Mouse (Mus musculus): ENCODE data around the gene Olfr1442. TPM values are rescaled to one million over a fixed set of nuclear protein-coding genes. Genes with fewer than 3 reads are reported as not detected.

Olfr1442 gene
- polyA plus RNA-seq, 1 experiment: not detected

- no peak for TF ChIP-seq USF1 (IDR thresholded peaks at IDR 0.05; ENCODE audit: low read depth)
- TF ChIP-seq FOSL1 (IDR thresholded peaks at IDR 0.05; ENCODE audit: insufficient read depth, low read length, poor library complexity, severe bottlenecking): no peak
- no peak for TF ChIP-seq CTCF (IDR thresholded peaks at IDR 0.05; ENCODE audit: control insufficient read depth, insufficient read depth, insufficient read length)
- TF ChIP-seq MYOD1 (IDR thresholded peaks at IDR 0.05; ENCODE audit: control insufficient read depth, insufficient read length, low read depth): no peak
- H3K4me3 ChIP-seq (ENCODE audit: insufficient read depth, poor library complexity, severe bottlenecking): no peak overlapping the region
Observed at GRCm38 (mm10) chr19:12685231-12685630, 15.0 kb downstream of the Olfr1442 start.

GRCm38 (mm10) chr19:12695590-12695989 lies 25.4 kb downstream of the Olfr1442 start, which contains the start of gene Keg1:
TSS of gene Keg1 (plus strand) at chr19:12695786.
- no peaks in the 10 kb centered on the region for H3K36me3 ChIP-seq (ENCODE audit: control insufficient read depth, insufficient read depth)
- H3K27me3 ChIP-seq (ENCODE audit: control insufficient read depth, insufficient read depth, insufficient read length): no peaks in the 10 kb centered on the region
- H3K79me3 ChIP-seq (ENCODE audit: low read depth): no peaks in the 10 kb centered on the region
- H3K79me2 ChIP-seq (ENCODE audit: control insufficient read depth, insufficient read depth): no peaks in the 10 kb centered on the region
- TF ChIP-seq CEBPB (IDR thresholded peaks at IDR 0.05; ENCODE audit: low read depth) (no peak), MYOG (IDR thresholded peaks at IDR 0.05; ENCODE audit: control insufficient read depth, extremely low read depth, insufficient read length) (no peak), MYOD1 (IDR thresholded peaks at IDR 0.05; ENCODE audit: control insufficient read depth, insufficient read length, low read depth) (no peak)
- H3ac ChIP-seq (ENCODE audit: control insufficient read depth, insufficient read length, low read depth): no peak within 1 kb of the TSS
- H3K4me3 ChIP-seq (ENCODE audit: insufficient read depth, poor library complexity, severe bottlenecking): no peak within 1 kb of the TSS

More at GRCm38 (mm10) chr19:12685231-12685630, 15.0 kb downstream of the Olfr1442 start:
- Histone ChIP-seq H3K27me3 (ENCODE audit: control insufficient read depth, insufficient read depth, insufficient read length) (no peaks in the 10 kb centered on the region), H3K79me2 (ENCODE audit: control insufficient read depth, insufficient read depth) (no peaks in the 10 kb centered on the region), H3K36me3 (ENCODE audit: control insufficient read depth, insufficient read depth) (no peaks in the 10 kb centered on the region), H3ac (ENCODE audit: control insufficient read depth, insufficient read length, low read depth) (no peak overlapping the region), H3K79me3 (ENCODE audit: low read depth) (no peaks in the 10 kb centered on the region)

- Histone ChIP-seq H3K36me3 (ENCODE audit: control insufficient read depth, insufficient read depth) (no peaks in the 10 kb centered on the region), H3ac (ENCODE audit: control insufficient read depth, insufficient read length, low read depth) (no peak overlapping the region), H3K79me2 (ENCODE audit: control insufficient read depth, insufficient read depth) (no peaks in the 10 kb centered on the region), H3K79me3 (ENCODE audit: low read depth) (no peaks in the 10 kb centered on the region), H3K4me3 (ENCODE audit: insufficient read depth, poor library complexity, severe bottlenecking) (no peak overlapping the region), H3K27me3 (ENCODE audit: control insufficient read depth, insufficient read depth, insufficient read length) (no peaks in the 10 kb centered on the region)
- no peak for TF ChIP-seq FOSL1 (IDR thresholded peaks at IDR 0.05; ENCODE audit: insufficient read depth, low read length, poor library complexity, severe bottlenecking)
- TF ChIP-seq MAX (IDR thresholded peaks at IDR 0.05): no peak
- no peak for TF ChIP-seq USF1 (IDR thresholded peaks at IDR 0.05; ENCODE audit: low read depth)
- TF ChIP-seq CTCF (IDR thresholded peaks at IDR 0.05; ENCODE audit: control insufficient read depth, insufficient read depth, insufficient read length): no peak
- TF ChIP-seq CEBPB (IDR thresholded peaks at IDR 0.05; ENCODE audit: low read depth): no peak
- no peak for TF ChIP-seq MYOG (IDR thresholded peaks at IDR 0.05; ENCODE audit: control insufficient read depth, extremely low read depth, insufficient read length)
- no peak for TF ChIP-seq MYOD1 (IDR thresholded peaks at IDR 0.05; ENCODE audit: control insufficient read depth, insufficient read length, low read depth)
Observed at GRCm38 (mm10) chr19:12696221-12696620, 26.0 kb downstream of the Olfr1442 start.

- H3K4me3 ChIP-seq (ENCODE audit: insufficient read depth, poor library complexity, severe bottlenecking): no peak overlapping the region
- no peak overlapping the region for H3ac ChIP-seq (ENCODE audit: control insufficient read depth, insufficient read length, low read depth)
- H3K79me3 ChIP-seq (ENCODE audit: low read depth): no peaks in the 10 kb centered on the region
- TF ChIP-seq FOSL1 (IDR thresholded peaks at IDR 0.05; ENCODE audit: insufficient read depth, low read length, poor library complexity, severe bottlenecking) (no peak), CTCF (IDR thresholded peaks at IDR 0.05; ENCODE audit: control insufficient read depth, insufficient read depth, insufficient read length) (no peak), MAX (IDR thresholded peaks at IDR 0.05) (no peak), MYOD1 (IDR thresholded peaks at IDR 0.05; ENCODE audit: control insufficient read depth, insufficient read length, low read depth) (no peak), USF1 (IDR thresholded peaks at IDR 0.05; ENCODE audit: low read depth) (no peak), MYOG (IDR thresholded peaks at IDR 0.05; ENCODE audit: control insufficient read depth, extremely low read depth, insufficient read length) (no peak), CEBPB (IDR thresholded peaks at IDR 0.05; ENCODE audit: low read depth) (no peak)
- no peaks in the 10 kb centered on the region for H3K27me3 ChIP-seq (ENCODE audit: control insufficient read depth, insufficient read depth, insufficient read length)
- H3K36me3 ChIP-seq (ENCODE audit: control insufficient read depth, insufficient read depth): no peaks in the 10 kb centered on the region
- no peaks in the 10 kb centered on the region for H3K79me2 ChIP-seq (ENCODE audit: control insufficient read depth, insufficient read depth)
Observed at GRCm38 (mm10) chr19:12708458-12708857, 38.2 kb downstream of the Olfr1442 start.

GRCm38 (mm10) chr19:12708986-12709385 lies 38.7 kb downstream of the Olfr1442 start:
- Histone ChIP-seq H3K27me3 (ENCODE audit: control insufficient read depth, insufficient read depth, insufficient read length) (no peaks in the 10 kb centered on the region), H3K36me3 (ENCODE audit: control insufficient read depth, insufficient read depth) (no peaks in the 10 kb centered on the region), H3K79me3 (ENCODE audit: low read depth) (no peaks in the 10 kb centered on the region), H3K4me3 (ENCODE audit: insufficient read depth, poor library complexity, severe bottlenecking) (no peak overlapping the region), H3ac (ENCODE audit: control insufficient read depth, insufficient read length, low read depth) (no peak overlapping the region), H3K79me2 (ENCODE audit: control insufficient read depth, insufficient read depth) (no peaks in the 10 kb centered on the region)
- no peak for TF ChIP-seq MYOG (IDR thresholded peaks at IDR 0.05; ENCODE audit: control insufficient read depth, extremely low read depth, insufficient read length)
- TF ChIP-seq MYOD1 (IDR thresholded peaks at IDR 0.05; ENCODE audit: control insufficient read depth, insufficient read length, low read depth): no peak
- TF ChIP-seq USF1 (IDR thresholded peaks at IDR 0.05; ENCODE audit: low read depth): no peak
- no peak for TF ChIP-seq CTCF (IDR thresholded peaks at IDR 0.05; ENCODE audit: control insufficient read depth, insufficient read depth, insufficient read length)

GRCm38 (mm10) chr19:12719189-12719588 lies 49.0 kb downstream of the Olfr1442 start:
- no peak overlapping the region for H3K4me3 ChIP-seq (ENCODE audit: insufficient read depth, poor library complexity, severe bottlenecking)
- no peak overlapping the region for H3ac ChIP-seq (ENCODE audit: control insufficient read depth, insufficient read length, low read depth)
- TF ChIP-seq MYOD1 (IDR thresholded peaks at IDR 0.05; ENCODE audit: control insufficient read depth, insufficient read length, low read depth): no peak
- no peak for TF ChIP-seq MAX (IDR thresholded peaks at IDR 0.05)
- no peak for TF ChIP-seq FOSL1 (IDR thresholded peaks at IDR 0.05; ENCODE audit: insufficient read depth, low read length, poor library complexity, severe bottlenecking)
- no peak for TF ChIP-seq MYOG (IDR thresholded peaks at IDR 0.05; ENCODE audit: control insufficient read depth, extremely low read depth, insufficient read length)
- TF ChIP-seq CEBPB (IDR thresholded peaks at IDR 0.05; ENCODE audit: low read depth): no peak
- no peak for TF ChIP-seq CTCF (IDR thresholded peaks at IDR 0.05; ENCODE audit: control insufficient read depth, insufficient read depth, insufficient read length)
- TF ChIP-seq USF1 (IDR thresholded peaks at IDR 0.05; ENCODE audit: low read depth): no peak
- H3K36me3 ChIP-seq (ENCODE audit: control insufficient read depth, insufficient read depth): no peaks in the 10 kb centered on the region
- H3K27me3 ChIP-seq (ENCODE audit: control insufficient read depth, insufficient read depth, insufficient read length): no peaks in the 10 kb centered on the region
- H3K79me2 ChIP-seq (ENCODE audit: control insufficient read depth, insufficient read depth): no peaks in the 10 kb centered on the region
- no peaks in the 10 kb centered on the region for H3K79me3 ChIP-seq (ENCODE audit: low read depth)
